Comparison of ENCODE assay signal across 13 mouse cellular contexts in genomic region chr1:152517057-152517570, GRCm38 (mm10).
"Had no signal": no experiment of that assay in that cellular context is flagged by ENCODE, and none has a peak within 500 bp of the region (broad histone marks: within the 10 kb centered on the region; RNA-seq: fewer than 3 reads in every experiment).

No protein-coding gene starts in this region.

- ATAC-seq: liver, embryonic 12.5 days had no signal

- H3K9me3 ChIP-seq: limb, embryonic 10.5 days; limb, embryonic 13.5 days; liver, embryonic 12.5 days; liver, embryonic 15.5 days; lung, embryonic 15.5 days had no signal

- H3K4me2 ChIP-seq: limb, embryonic 13.5 days; liver, embryonic 12.5 days; liver, embryonic 15.5 days; lung, embryonic 15.5 days; midbrain, embryonic 11.5 days had no signal

- H3K36me3 ChIP-seq: liver, embryonic 15.5 days had no signal

- H3K4me1 ChIP-seq: limb, embryonic 10.5 days; liver, embryonic 12.5 days; liver, embryonic 15.5 days; lung, embryonic 15.5 days had no signal

- H3K27ac ChIP-seq: limb, embryonic 10.5 days; limb, embryonic 13.5 days; liver, embryonic 12.5 days; liver, embryonic 15.5 days; lung, embryonic 15.5 days had no signal

- DNase-seq: kidney, adult 11 months; kidney, adult 9 months; kidney, postnatal 14 days; kidney, postnatal 4 days; liver; midbrain, embryonic 14.5 days; thymus, postnatal 25 days had no signal

- H3K27me3 ChIP-seq: limb, embryonic 13.5 days; liver, embryonic 12.5 days; liver, embryonic 15.5 days; lung, embryonic 15.5 days had no signal

- H3K4me3 ChIP-seq: limb, embryonic 10.5 days; limb, embryonic 13.5 days; liver, embryonic 12.5 days; liver, embryonic 15.5 days; lung, embryonic 15.5 days had no signal

- H3K9ac ChIP-seq: limb, embryonic 13.5 days; liver, embryonic 12.5 days; liver, embryonic 15.5 days; lung, embryonic 15.5 days had no signal
